Mouse (Mus musculus): Measurements from ENCODE around the gene Kctd2. TPM values are rescaled to one million over a fixed set of nuclear protein-coding genes. Genes with fewer than 3 reads are reported as not detected.

Kctd2 gene
- total RNA-seq, 4 experiments from 2014 or later: 53.5 to 97.0 (median 65.5) TPM

- no peak for DNase-seq
Measured at GRCm38 (mm10) chr11:115400630-115401391, 19.1 kb upstream of the Kctd2 start.

GRCm38 (mm10) chr11:115403338-115404124 lies 16.4 kb upstream of the Kctd2 start, which contains the start of gene Mrpl58:
TSS of gene Mrpl58 (plus strand) at chr11:115403752.
- peak; percentile 77 for DNase-seq

GRCm38 (mm10) chr11:115405723-115406122 lies 14.2 kb upstream of the Kctd2 start:
- no peak for DNase-seq

GRCm38 (mm10) chr11:115406858-115407401 lies 13.0 kb upstream of the Kctd2 start:
- no peak for DNase-seq

GRCm38 (mm10) chr11:115408266-115408920 lies 11.5 kb upstream of the Kctd2 start:
- no peak for DNase-seq

- DNase-seq: no peak
Measured at GRCm38 (mm10) chr11:115409556-115409955, 10.4 kb upstream of the Kctd2 start.

- peak; percentile 53 for DNase-seq
Measured at GRCm38 (mm10) chr11:115420336-115421190, 635 bp downstream of the Kctd2 start.

- no peak for DNase-seq
Measured at GRCm38 (mm10) chr11:115421328-115421727, 1.4 kb downstream of the Kctd2 start.

- no peak for DNase-seq
Measured at GRCm38 (mm10) chr11:115421972-115422371, 2.0 kb downstream of the Kctd2 start.

- no peak for DNase-seq
Measured at GRCm38 (mm10) chr11:115423091-115423490, 3.2 kb downstream of the Kctd2 start.

GRCm38 (mm10) chr11:115424666-115425065 lies 4.7 kb downstream of the Kctd2 start:
- DNase-seq: no peak

- no peak for DNase-seq
Measured at GRCm38 (mm10) chr11:115425671-115426070, 5.7 kb downstream of the Kctd2 start.

GRCm38 (mm10) chr11:115427482-115428331 lies 7.8 kb downstream of the Kctd2 start:
- peak; percentile 53 for DNase-seq

GRCm38 (mm10) chr11:115429307-115429706 lies 9.4 kb downstream of the Kctd2 start:
- no peak for DNase-seq

- DNase-seq: no peak
Measured at GRCm38 (mm10) chr11:115430561-115430960, 10.6 kb downstream of the Kctd2 start.

GRCm38 (mm10) chr11:115432814-115433213 lies 12.9 kb downstream of the Kctd2 start:
- DNase-seq: no peak

- DNase-seq: no peak
Measured at GRCm38 (mm10) chr11:115433342-115433741, 13.4 kb downstream of the Kctd2 start.

- DNase-seq: no peak
Measured at GRCm38 (mm10) chr11:115435596-115436337, 15.8 kb downstream of the Kctd2 start.

- DNase-seq: no peak
Measured at GRCm38 (mm10) chr11:115437571-115438122, 17.7 kb downstream of the Kctd2 start.

GRCm38 (mm10) chr11:115439326-115439725 lies 19.4 kb downstream of the Kctd2 start:
- DNase-seq: no peak

Data from adrenal gland, adult 8-10 months (tissue).